Mouse (Mus musculus) liver, postnatal 0 days (tissue): Measurements from ENCODE around the gene Trpc6.

ENCODE experiments used
- CTCF ChIP-seq: sonication (generic); IDR thresholded peaks from 2 replicates; pipeline ENCODE4 v1.5.1; 2016; ENCODE audit warnings: antibody characterized with exemption, low read depth
- EP300 ChIP-seq: IDR thresholded peaks from 2 replicates; pipeline ENCODE4 v1.6.1; 2016; ENCODE audit warnings: antibody characterized with exemption, low read depth, mild to moderate bottlenecking

- TF ChIP-seq EP300, result no peak
- 0 out of 2 replicates have a peak, but pooled peaks have one; percentile 14 for TF ChIP-seq CTCF
Observed at GRCm38 (mm10) chr9:8719017-8719416, 175.1 kb downstream of the Trpc6 start.
